Mouse (Mus musculus): ENCODE results near the gene Eda.

DNA sequence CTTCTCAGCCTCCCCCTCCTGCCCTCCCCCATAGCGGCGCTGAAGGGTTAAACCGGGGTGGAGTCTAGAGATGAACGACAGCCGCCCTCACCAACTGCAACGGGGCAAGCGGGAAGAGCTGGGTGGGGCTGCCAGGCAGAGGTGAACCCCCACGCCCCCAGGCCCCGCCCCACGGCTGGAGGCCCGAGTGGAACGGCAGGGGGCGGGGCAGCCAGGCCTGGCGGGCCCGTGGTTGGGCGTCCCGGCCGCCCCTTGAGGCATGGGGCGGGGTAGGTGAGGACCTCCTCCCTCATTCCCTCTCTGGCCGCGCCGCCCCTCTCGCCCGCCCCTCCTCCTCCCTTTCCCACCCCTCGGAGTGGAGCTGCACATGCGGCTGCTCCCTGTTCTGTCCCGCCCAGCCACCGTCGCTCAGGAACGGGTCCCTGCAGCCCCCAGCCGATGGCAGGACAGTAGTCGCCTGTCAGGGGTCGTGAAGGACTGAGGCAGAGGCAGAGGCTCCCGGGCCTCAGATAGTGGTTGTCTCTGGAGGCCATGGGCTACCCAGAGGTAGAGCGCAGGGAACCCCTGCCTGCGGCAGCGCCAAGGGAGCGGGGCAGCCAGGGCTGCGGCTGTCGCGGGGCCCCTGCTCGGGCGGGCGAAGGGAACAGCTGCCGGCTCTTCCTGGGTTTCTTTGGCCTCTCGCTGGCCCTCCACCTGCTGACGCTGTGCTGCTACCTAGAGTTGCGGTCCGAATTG is at the start of gene Eda:
- TF ChIP-seq ZNF384 (IDR thresholded peaks at IDR 0.05; ENCODE audit: low read depth, low read length) (no peak), POLR2A (IDR thresholded peaks at IDR 0.05; ENCODE audit: control insufficient read depth in 1 of 2, insufficient read depth in 1 of 2, low read depth in 1 of 2, low read length in 2 of 2, poor library complexity in 1 of 2) (peak; percentile 25 to 38; a peak in 1 of 4 replicates), MEF2A (IDR thresholded peaks at IDR 0.05; ENCODE audit: extremely low read depth, insufficient replicate concordance, low read depth, low read length, poor library complexity, severe bottlenecking) (no peak), EP300 (IDR thresholded peaks at IDR 0.05; ENCODE audit: low read depth in 1 of 2, low read length in 2 of 2) (no peak), CTCF (IDR thresholded peaks at IDR 0.05 in 2 of 3, conservative IDR thresholded peaks at IDR 0.05 in 1 of 3; ENCODE audit: control insufficient read depth in 1 of 3, insufficient read depth in 1 of 3, low read depth in 2 of 3, low read length in 3 of 3, poor library complexity in 1 of 3, severe bottlenecking in 1 of 3) (no peak), RCOR1 (IDR thresholded peaks at IDR 0.05; ENCODE audit: low read depth, low read length) (no peak), MAX (IDR thresholded peaks at IDR 0.05; ENCODE audit: low read length) (no peak), ZC3H11A (IDR thresholded peaks at IDR 0.05; ENCODE audit: low read depth, low read length) (no peak), TAL1 (IDR thresholded peaks at IDR 0.05; ENCODE audit: low read length) (no peak), SMC3 (IDR thresholded peaks at IDR 0.05; ENCODE audit: low read depth, low read length) (no peak)

All from MEL (cell line).